Mouse (Mus musculus): ENCODE measurements around the gene Epn2. TPM values are rescaled to one million over a fixed set of nuclear protein-coding genes. Genes with fewer than 3 reads are reported as not detected.
"Not testable (repeated sequence)": the region's sequence is repeated elsewhere in the genome, so short reads cannot be mapped to it uniquely, and the experiment has no call there.

Gene Epn2
- total RNA-seq, 2 experiments from 2014 or later: 36.5 to 37.4 TPM

GRCm38 (mm10) chr11:61597471-61597870 is 18.0 kb upstream of the Epn2 start:
- intact Hi-C loops (cut with DNase I): no loop called here
- DNase-seq: no peak

GRCm38 (mm10) chr11:61593069-61593468 is 13.6 kb upstream of the Epn2 start:
- DNase-seq: no peak
- intact Hi-C loops (cut with DNase I): no loop called here

DNA sequence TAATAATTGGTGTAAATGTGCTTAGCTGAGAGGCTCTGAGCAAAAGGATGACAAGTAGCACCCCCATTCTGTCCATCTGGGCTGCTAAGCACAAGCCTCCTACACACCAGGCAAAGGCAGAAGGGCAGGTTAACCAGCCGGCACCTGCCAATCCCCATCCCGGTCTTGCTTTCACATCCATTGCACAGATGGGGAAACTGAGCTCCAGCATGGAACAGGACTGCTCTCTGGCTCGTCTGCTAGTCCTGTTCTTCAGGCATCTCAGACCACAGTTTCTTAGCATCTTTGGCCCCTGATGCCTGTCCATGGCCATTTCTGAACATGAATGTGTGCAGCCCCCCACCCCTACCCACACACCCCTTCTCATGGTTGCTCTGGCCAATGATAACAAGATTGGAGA is 12.6 kb upstream of the Epn2 start:
- no peak for DNase-seq
- intact Hi-C loops (cut with DNase I): no loop called here

DNA sequence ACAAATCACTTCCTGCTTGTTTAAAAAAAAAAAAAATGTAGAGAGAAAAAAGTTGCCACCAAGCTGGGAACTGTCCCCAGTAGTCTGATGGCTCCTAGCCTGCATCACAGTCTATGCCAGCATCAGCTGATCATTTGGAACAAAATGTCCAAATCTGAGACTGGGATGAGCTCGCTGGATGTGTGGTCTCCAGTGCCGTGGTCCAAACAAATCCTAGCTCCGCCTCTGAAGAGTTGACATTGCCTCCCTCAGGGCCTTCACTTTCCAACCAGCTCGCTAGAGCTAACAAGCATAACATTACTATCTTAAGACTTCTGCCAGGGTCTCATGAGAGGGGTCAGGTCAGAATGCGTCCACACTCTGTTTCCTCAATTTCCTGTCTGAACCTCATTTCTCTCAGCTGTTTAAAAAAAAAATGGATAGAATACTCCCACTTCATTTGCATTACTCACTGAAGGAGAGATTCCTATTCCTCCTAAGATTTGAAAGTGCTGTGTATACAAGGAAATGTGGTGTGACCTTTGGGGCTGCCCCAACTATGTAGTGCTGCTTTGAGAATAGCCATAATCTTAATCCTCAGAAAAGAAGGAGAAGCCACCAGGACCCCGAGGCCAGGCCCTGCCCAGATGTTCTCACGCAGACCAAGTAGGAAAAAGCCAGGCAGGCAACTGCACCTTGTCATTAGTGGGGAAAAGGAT is 11.2 kb upstream of the Epn2 start:
- intact Hi-C loops (cut with DNase I): no loop called here
- peak; percentile 65 to 69 for DNase-seq

DNA sequence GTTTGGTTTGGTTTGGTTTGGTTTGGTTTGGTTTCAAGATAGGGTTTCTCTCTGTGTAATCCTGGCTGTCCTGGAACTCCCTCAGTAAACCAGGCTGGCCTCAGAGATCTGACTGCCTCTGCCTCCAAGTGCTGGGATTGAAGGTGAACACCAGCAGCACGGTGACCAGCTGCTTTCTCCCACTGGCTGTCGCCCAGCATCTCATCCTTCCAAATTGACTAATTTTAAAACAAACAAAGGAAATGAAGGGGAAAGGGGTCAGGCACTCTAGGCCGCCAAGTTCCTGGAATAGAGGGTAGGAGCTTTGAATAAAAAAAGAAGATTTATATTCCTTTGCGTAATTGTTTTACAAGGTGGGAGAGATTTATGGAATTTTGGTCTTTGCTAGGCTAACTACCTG is 5.9 kb upstream of the Epn2 start:
- no peak for DNase-seq
- intact Hi-C loops (cut with DNase I): no loop called here

- intact Hi-C loops (cut with DNase I): no loop called here
- no peak for DNase-seq
These were observed 5.3 kb upstream of the Epn2 start for GRCm38 (mm10) chr11:61584830-61585229.

DNA sequence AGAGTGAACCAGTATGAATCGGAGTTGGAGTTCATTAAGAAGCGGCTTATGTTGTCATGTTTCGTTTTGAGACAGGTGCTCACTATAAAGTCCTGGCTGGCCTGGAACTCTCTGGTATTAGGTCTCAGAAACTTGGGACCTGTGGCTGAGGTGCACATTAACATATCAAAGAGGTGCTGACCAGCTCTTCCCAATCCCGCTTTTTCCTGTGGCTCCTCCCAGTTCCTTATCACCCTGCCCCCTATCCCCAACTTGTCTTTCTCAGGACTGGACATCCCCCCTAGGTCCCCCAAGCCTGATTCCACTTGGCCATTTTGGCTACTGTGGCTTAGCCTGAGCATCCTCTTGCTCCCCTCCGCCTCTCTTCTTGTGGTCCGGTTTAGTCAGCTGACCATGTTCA is 4.6 kb upstream of the Epn2 start:
- no peak for DNase-seq
- intact Hi-C loops (cut with DNase I): no loop called here

DNA sequence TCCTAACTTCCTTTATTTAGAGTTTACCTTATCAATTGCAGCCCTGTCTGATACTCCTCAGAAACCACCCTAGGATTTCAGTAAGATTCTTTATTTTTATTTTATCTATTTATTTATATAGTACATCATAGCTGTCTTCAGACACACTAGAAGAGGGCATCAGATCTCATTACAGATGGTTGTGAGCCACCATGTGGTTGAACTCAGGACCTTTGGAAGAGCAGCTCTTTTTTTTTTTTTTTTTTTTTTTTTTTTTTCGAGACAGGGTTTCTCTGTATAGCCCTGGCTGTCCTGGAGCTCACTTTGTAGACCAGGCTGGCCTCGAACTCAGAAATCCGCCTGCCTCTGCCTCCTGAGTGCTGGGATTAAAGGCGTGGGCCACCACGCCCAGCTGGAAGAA is 3.3 kb upstream of the Epn2 start:
- DNase-seq; intact Hi-C loops (cut with DNase I): not testable (repeated sequence)

DNA sequence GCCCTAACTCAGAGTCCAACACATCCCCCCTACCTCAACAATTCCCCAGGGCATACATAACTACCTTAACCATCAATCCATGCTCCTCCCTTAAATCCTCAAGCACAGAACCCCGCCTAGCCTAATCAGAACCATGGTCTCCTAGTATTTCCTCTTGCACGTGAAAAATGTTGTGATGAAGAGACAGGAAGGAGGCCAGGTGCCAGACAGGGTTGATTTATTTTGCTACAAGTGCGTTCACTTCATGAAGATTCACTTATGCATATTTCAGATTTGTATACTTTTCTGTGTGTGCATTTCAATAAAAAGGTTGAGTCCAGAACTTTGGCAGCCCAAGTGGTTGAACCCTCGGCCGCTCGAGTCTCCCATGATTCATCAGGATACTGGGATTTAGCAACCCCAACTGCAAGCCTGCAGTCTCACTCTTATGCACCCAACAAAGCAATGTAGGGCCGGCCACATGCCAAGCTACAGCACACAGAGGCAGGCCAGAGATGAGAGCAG is 443 bp upstream of the Epn2 start:
- intact Hi-C loops (cut with DNase I): loop anchor here (2.0 to 10.0 kb wide), 4 partner anchors 41 to 163 kb away; no protein-coding TSS in a partner anchor
- DNase-seq: no peak

DNA sequence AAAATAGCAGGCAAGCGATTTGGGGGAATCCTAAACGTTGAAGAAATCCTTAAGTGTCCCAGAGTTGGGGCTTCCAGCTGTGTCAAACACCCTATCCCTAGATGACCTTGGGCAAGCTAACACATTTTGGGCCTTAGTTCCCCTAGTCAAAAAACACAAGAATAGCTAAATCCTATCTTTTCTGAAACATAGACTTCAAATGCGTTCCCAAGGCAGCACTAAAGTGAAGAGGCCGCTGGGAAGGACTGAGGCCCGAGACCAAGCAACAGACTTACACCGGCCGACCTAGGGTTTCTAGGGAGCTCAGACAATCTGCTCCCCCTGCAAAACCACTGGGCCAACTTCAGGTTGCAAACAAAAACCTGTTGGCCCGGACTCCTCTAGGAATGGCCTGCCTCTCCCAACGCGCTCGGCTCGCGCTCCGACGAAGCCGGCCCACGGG is 925 bp downstream of the Epn2 start:
- DNase-seq: no peak
- intact Hi-C loops (cut with DNase I): loop anchor here (2.0 to 10.0 kb wide), 4 partner anchors 42 to 161 kb away; no protein-coding TSS in a partner anchor

GRCm38 (mm10) chr11:61577991-61578390 is 1.5 kb downstream of the Epn2 start:
- no peak for DNase-seq
- intact Hi-C loops (cut with DNase I): loop anchor here (2.0 to 10.0 kb wide), 4 partner anchors 43 to 161 kb away; no protein-coding TSS in a partner anchor

- intact Hi-C loops (cut with DNase I): loop anchor here (5.0 to 10.0 kb wide), 3 partner anchors 45 to 160 kb away; no protein-coding TSS in a partner anchor
These were observed 2.1 kb downstream of the Epn2 start for GRCm38 (mm10) chr11:61577349-61577748.

DNA sequence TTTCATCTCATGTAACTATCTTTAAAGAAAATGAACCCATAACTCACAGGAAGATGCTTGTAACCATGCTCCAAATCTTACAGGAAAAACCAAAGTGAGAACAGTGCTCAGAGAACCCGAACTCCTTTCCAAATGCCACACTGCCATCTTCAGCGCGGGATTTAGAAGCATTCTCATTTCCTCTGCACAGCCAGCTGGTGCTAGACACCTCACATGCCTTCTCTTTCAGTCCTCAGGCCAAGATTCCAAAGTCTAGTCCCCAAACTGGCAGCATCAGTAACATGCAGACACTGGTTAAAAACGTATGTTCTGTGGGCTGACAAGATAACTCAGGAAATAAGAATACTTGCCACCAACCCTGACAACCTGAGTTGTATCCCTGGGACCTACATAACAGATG is 6.2 kb downstream of the Epn2 start:
- intact Hi-C loops (cut with DNase I): loop anchor here (10.0 kb wide), 1 partner anchor 58 kb away; no protein-coding TSS in a partner anchor
- DNase-seq: no peak

More at GRCm38 (mm10) chr11:61577349-61577748, 2.1 kb downstream of the Epn2 start:
- DNase-seq: no peak

DNA sequence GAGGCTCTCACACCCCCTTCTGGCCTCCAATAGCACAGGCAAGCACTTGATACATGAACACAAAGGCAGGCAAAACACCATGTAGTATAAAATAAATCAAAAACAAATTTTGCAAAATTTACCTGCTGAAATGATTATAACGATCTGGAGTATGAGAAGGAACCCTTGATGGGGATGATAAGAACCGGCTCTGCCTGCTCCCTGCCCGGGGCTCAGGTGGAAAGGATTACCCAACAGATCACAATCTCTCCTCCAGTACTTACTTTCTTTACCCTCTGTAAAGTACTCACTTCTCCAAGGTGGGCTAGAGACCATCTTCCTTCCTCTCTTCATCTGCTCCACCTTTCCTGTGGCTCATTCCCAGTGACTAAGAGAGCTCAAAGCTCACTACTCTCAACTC is 8.3 kb downstream of the Epn2 start:
- DNase-seq: no peak
- intact Hi-C loops (cut with DNase I): loop anchor here (10.0 kb wide), 1 partner anchor 56 kb away; no protein-coding TSS in a partner anchor

DNA sequence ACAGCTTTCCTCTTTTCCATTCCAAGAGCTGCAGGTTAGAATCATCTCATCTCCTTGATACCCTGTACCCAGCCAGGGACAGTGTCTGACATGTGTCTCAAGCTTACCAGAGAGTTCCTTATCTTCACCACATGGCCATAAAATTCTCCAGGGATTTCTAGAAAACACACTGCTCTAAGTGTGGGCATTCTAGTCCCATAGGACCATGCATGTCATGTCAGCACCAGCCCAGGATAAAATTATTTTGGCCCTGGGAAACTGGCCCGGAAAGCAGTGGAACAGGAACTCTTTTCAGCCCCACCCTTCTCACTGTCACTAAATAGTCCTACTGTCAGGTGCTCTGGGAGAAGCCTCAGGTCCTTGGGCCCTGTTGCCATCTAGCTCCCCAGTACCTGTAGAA is 9.8 kb downstream of the Epn2 start:
- intact Hi-C loops (cut with DNase I): loop anchor here (10.0 kb wide), 1 partner anchor 55 kb away; no protein-coding TSS in a partner anchor
- DNase-seq: no peak

DNA sequence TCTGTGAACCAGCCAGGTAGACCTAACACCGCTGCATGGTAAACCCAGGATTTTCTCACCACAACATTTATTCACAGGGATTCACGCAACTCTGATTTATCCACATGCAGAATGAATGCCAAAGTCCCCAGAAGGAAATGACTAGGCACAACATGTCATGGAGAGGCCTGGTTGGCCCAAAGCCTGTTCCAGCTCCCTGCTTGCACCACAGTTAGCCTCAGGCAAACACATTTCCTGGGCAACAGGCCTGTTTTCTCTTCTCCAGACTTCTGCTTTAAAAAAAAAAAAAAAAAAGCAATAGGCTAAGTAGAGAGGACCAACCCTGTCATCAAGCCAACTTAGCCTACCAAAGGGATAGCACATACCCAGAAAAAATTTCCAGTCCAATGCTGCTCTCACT is 14.9 kb downstream of the Epn2 start:
- intact Hi-C loops (cut with DNase I): no loop called here
- DNase-seq: peak; percentile 49 to 61

DNA sequence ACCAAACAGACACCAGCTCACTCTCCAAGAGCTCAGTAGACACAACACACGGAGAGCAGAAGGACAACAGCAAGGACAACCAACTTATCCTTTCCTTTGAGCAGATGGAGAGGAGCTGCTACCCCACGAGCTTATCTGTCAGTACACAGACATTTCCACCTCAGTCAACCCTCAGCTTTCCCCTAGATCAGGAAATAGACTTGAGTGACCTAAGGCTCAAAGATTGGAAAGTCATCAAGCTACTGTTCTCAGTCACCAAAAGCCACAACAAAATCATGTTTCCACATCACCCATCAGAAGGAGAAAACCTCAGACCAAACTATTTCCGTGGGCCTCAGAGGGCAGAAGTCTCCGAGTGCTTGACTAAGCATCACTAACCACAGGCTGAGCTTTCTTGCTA is 15.5 kb downstream of the Epn2 start:
- DNase-seq: no peak
- intact Hi-C loops (cut with DNase I): no loop called here

DNA sequence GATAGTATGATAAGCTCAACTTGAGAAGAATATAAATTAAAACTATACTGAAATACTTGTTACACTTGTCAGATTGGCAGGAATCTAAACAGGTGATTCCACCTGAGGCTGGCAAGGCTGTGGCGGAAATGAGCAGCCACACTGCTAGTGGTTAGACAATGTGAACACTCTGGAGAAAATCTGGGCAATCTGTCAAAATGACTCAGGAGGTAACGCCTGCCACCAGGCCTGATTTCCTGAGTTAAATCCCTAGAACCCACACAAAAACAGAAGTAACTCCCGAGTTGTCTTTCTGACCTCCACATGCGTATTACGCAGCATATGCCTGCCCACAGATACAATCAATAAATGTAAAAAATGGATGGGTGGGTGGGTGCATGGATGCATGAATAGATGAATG is 17.1 kb downstream of the Epn2 start:
- intact Hi-C loops (cut with DNase I): no loop called here
- DNase-seq: peak; percentile 16 to 27

DNA sequence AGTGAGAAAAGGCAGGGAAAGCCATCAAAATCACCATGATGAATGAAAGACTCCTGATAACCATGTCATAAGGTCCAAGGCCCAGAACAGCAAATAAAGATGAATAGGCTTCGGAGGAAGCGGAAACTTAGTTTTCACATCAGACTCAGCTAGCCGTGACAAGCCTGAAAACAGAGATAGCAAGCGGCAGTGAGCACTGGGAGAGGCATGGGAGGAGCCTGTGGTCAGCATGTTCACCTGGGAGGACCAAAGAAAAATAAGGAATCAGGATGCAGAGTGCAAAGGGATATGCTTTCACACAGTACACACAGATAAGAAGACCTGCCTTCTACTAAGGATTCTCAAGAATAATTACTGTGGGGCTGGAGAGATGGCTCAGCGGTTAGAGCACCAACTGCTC is 19.9 kb downstream of the Epn2 start:
- no peak for DNase-seq
- intact Hi-C loops (cut with DNase I): no loop called here

GRCm38 (mm10) chr11:61553015-61553754 is 26.3 kb downstream of the Epn2 start:
- intact Hi-C loops (cut with DNase I): no loop called here
- DNase-seq: no peak

DNA sequence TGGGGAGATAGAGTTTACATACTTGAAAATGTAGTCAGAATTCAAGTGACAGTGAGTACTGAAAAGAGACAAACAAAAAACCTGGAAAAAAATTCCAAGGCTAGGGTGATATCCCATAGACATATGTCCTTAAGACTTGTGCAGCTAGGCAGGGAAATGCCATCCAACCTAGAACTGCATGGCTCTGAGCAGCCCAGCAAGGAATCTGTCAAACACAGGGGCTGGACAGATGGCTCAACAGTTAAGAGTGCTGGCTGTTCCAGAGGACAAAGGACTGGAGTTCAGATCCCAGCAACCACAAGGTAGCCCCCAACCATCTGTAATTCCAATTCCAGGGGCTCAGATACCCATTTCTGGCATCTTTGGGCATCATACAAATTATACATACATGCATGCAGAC is 28.9 kb downstream of the Epn2 start:
- intact Hi-C loops (cut with DNase I): no loop called here
- DNase-seq: no peak

- intact Hi-C loops (cut with DNase I): no loop called here
- no peak for DNase-seq
These were observed 31.8 kb downstream of the Epn2 start for GRCm38 (mm10) chr11:61547710-61548109.
